Mouse (Mus musculus) liver, embryonic 14.5 days (tissue): ENCODE data around the gene Polg2.

ENCODE experiments used
- CTCF ChIP-seq: IDR thresholded peaks from 2 replicates; pipeline ENCODE4 v1.5.1; 2016; ENCODE audit warnings: antibody characterized with exemption, low read depth, control low read depth
- EP300 ChIP-seq: IDR thresholded peaks from 2 replicates; pipeline ENCODE4 v1.6.1; 2016; ENCODE audit warnings: antibody characterized with exemption, low read depth

DNA sequence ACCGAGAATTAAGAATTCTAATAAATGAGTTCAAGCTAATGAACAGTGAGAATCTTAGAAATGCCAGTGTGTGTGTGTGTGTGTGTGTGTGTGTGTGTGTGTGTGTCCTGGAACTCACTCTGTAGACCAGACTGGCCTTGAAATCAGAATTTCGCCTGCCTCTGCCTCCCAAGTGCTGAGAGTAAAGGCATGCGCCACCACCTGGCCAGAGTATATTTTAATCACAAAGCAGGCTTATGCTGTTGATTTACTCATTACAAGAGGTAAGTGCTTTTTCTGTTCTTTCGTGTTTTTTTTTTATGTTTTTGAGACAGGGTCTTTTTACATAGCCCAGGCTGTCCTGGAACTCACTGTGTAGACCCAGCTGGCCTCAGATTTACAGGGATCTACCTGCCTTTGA, 14.5 kb upstream of the Polg2 start:
- TF ChIP-seq CTCF: peak; percentile 51
- no peak for TF ChIP-seq EP300
